In the genomic region with DNA sequence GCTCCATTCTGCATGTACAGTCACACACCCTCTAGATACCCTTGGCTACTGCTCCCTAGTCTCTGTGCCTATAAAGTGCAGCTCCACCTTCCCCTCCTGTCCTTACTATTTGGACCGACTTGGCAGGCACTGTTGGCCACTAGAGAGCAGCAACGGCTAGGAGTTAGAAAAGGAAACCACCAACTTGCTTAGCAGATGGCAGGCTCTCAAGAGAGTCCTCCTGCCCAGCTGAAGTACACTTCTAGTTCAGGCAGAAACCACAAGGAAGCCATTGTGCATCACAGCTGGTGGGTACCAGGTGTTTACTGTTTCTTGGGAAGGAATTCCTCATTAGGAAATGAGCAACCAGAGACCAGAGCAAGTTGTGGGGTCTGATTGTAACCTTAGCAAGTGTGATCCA, we compare ENCODE assay signal across 8 mouse cellular contexts.
DNase-seq lines count a peak whose midpoint lies in the region; ATAC-seq lines count a peak whose summit lies in the region.

No protein-coding gene starts in this region.

- peak; percentile 24 to 57 for DNase-seq in spleen, adult 18-20 months
- DNase-seq in spleen, adult 12 weeks (ENCODE audit: low spot score): no peak
- peak; percentile 83 for DNase-seq in embryo, embryonic 10 days (ENCODE audit: low spot score)
- peak; percentile 60 for DNase-seq in gastrocnemius, postnatal 25 days
- DNase-seq in kidney, adult 18-20 months: peak; percentile 76
- peak; percentile 79 for DNase-seq in left cerebral cortex, postnatal 4 days
- peak; percentile 56 to 58 for DNase-seq in spleen, postnatal 36 days (ENCODE audit: low spot score in 2 of 2)

- H3K4me3 ChIP-seq in midbrain, embryonic 15.5 days: no peak overlapping the region

- H3K27ac ChIP-seq in midbrain, embryonic 15.5 days: 0 out of 2 replicates have a peak overlapping the region, but pooled peaks have one; percentile 1

- no peak overlapping the region for H3K4me2 ChIP-seq in midbrain, embryonic 15.5 days

- H3K4me1 ChIP-seq in midbrain, embryonic 15.5 days: peaks cover 6% of the 10 kb centered on the region; the same call in 1 of the 2 replicates

- H3K9me3 ChIP-seq in midbrain, embryonic 15.5 days: no peaks in the 10 kb centered on the region

- 3% methylated on average over 2 of the region's 2 CpGs for WGBS in midbrain, embryonic 15.5 days

- H3K9ac ChIP-seq in midbrain, embryonic 15.5 days: no peak overlapping the region

- no peaks in the 10 kb centered on the region for H3K27me3 ChIP-seq in midbrain, embryonic 15.5 days (replicated peaks)

- intact Hi-C loops in left cerebral cortex, postnatal 4 days (cut with DNase I): no loop called here

- no peaks in the 10 kb centered on the region for H3K36me3 ChIP-seq in midbrain, embryonic 15.5 days (replicated peaks)

- peak; percentile 57; the same call in 1 of the 2 replicates for ATAC-seq in midbrain, embryonic 15.5 days (replicated peaks)
